Mouse (Mus musculus): ENCODE results near the gene Tmbim1.
"Not testable (repeated sequence)": the region's sequence is repeated elsewhere in the genome, so short reads cannot be mapped to it uniquely, and the experiment has no call there.

The Tmbim1 gene

DNA sequence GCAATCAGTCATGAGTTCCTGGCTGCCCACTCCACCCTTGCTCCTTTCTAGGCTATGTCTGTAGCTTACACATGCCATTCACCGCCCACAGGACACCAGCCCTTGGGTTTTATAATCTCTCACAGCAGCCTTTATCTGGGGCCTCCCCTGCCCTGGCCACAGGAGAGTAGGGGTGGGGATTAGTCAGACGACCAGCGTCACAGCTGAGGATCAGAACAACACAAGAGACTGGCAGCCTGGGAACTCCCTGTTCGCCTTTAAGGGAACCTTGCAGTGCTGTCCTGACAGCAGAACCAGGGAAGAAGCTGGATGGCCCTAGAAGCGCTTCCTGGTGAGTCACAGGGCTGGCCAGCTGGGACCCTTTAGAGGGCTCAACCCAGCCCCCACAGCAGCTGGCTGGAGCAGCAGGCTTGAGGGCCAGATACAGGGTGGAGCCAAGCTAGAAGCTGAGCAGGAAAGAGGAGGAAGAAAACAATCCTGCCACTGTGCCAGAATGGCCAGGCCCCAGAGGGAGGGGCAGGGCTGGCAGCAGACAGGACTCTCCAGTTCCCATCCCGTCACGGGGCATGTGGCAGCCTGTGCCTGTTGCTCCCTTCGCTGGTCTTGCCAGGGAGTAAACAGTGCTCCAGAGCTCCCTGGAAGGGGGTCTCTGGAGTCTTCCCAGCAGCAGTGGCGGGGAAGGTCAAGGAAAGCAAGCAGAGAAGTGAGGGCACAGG lies 9.8 kb downstream of the Tmbim1 start:
- peak; percentile 89 to 92 for DNase-seq (ENCODE audit: low spot score in 2 of 2)

DNA sequence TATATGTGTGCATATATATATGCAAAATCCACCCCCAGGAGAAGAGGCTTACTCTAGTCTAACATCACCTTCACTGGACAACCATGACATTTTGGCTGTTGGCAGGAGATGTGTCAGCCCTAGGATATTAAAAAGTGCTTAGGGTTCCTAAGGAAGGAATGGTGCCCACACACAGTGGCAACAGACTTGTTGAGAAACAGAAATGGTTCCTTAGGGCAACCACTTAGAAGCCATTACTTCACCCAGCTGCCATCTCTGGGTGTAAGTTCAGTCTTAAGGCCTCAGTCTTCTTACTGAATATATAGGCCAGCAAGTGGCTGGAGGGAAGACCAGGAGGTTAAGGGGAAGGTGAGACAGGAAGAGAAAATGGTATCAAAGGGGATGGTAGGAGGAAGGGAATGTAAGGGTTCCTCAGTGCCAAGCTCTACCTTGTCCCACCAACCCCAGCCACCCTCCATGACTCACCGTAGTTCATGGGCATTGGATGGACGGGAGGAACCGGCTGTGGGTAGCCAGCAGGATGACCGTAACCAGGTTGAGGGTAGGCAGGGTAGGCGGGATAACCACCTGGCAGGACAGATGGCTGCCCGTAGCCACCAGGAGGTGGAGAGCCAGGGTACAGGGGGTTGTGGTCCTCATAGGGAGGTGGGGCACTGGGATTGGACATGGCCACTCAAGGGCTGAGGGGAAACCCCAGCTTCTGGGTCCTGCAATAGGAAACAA lies 10.5 kb downstream of the Tmbim1 start:
- no peak for DNase-seq (ENCODE audit: low spot score in 2 of 2)

GRCm38 (mm10) chr1:74294090-74294643 lies 11.3 kb downstream of the Tmbim1 start:
- DNase-seq (ENCODE audit: low spot score in 2 of 2), result no peak

GRCm38 (mm10) chr1:74293306-74293960 lies 12.0 kb downstream of the Tmbim1 start:
- no peak for DNase-seq (ENCODE audit: low spot score in 2 of 2)

- DNase-seq (ENCODE audit: low spot score in 2 of 2), result no peak
Observed at GRCm38 (mm10) chr1:74292331-74293020, 12.9 kb downstream of the Tmbim1 start.

DNA sequence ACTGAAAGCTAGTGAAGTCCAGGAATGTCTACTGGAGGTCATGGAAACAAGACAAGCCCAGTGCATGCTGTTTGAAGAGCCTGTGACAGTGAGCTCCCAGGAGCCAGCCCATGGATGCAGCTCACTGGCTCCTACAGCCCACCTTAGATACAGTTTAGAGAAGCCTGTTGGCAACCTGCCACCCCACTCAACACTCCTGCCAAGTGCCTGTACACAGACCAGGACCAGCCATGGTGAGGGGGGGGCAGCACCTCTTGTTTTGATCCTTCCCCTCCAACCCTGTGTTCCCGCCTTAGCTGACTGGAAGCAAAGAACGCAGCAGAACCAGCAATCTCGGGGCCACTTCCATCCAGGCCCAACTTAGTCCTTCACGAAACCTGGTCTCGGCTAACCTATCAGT lies 15.3 kb downstream of the Tmbim1 start:
- DNase-seq (ENCODE audit: low spot score in 2 of 2), result no peak

- no peak for DNase-seq (ENCODE audit: low spot score in 2 of 2)
Observed at GRCm38 (mm10) chr1:74289740-74290139, 15.7 kb downstream of the Tmbim1 start.

DNA sequence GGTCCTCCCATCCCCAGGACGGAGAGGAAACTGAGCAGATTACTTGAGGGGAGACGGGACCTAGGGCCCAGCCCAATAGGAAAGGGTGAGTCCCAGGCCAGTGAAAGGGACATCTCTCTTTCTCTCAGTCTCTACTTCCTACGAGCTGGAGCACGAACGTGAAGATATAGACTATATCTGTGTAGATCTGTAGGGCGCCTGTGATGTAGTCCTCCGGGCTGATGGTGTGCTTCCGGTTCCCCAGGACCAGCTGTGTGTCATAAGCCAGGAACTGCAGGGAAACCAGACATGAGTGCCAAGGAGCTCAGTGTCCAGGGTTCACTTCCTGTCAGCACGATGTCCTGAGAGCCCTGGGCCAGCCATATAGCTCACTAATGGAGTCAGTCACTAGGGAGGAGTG lies 16.2 kb downstream of the Tmbim1 start:
- DNase-seq (ENCODE audit: low spot score in 2 of 2), result no peak

DNA sequence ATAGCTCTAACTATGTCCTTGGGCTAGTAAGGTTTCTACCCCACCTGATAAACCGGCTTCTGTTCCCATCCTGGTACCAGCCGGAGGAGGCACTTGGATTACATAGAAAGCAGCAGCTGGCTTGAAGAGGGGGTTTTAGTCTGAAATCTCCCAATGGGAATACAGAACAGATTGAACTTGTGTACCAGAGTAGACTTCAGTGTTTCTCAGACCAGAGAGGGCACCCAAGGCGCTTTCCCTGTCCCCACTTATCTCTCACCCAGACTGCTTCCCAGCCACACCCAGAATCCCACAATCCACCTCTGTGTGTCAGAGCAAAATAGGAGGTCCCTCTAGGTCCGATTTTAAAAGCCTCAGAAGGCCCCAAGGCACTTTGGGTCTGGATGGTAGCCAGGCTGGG lies 17.1 kb downstream of the Tmbim1 start:
- no peak for DNase-seq (ENCODE audit: low spot score in 2 of 2)

GRCm38 (mm10) chr1:74286869-74287607 lies 18.4 kb downstream of the Tmbim1 start:
- not testable (repeated sequence) for DNase-seq (ENCODE audit: low spot score in 2 of 2)

GRCm38 (mm10) chr1:74285212-74286010 lies 20.0 kb downstream of the Tmbim1 start:
- DNase-seq (ENCODE audit: low spot score in 2 of 2), result no peak

DNA sequence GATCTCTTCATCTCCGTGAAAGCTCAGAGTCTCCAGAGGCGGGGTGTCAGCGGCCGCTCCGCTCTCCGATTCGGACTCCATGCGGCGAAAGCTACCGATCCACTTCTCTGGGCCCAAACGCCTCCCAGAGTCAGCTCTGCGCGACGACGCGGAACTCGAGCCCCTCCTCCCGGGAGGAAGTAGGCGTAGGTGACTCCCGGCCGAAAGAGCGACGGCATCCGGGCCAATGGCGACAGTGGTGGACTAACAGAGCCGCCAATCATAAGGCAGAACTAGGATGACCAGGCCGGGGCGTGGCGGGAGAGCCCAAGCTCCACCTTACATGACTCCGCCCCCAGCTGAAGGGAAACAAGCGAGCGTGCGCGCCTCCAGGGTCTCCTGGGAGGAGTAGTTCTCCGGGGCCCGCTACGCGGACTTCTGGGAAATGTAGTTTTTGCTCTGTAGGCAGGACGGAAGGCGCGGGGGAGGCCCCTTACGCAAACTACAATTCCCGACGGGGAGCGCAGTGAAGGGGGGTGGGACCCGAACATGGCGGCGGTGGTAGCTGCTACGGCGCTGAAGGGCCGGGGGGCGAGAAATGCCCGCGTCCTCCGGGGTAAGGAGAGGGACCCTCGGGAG lies 20.8 kb downstream of the Tmbim1 start, which contains the start of the genes Aamp and Pnkd:
TSS of gene Aamp (minus strand) at position 196 of the 618 bp plus-strand sequence.
TSS of gene Pnkd (plus strand) at position 388 of the 618 bp plus-strand sequence.
- DNase-seq (ENCODE audit: low spot score in 2 of 2), result peak; percentile 100

- peak in 1 of 2 experiments; percentile 57 for DNase-seq (ENCODE audit: low spot score in 2 of 2)
Observed at GRCm38 (mm10) chr1:74283686-74284463, 21.5 kb downstream of the Tmbim1 start.

DNA sequence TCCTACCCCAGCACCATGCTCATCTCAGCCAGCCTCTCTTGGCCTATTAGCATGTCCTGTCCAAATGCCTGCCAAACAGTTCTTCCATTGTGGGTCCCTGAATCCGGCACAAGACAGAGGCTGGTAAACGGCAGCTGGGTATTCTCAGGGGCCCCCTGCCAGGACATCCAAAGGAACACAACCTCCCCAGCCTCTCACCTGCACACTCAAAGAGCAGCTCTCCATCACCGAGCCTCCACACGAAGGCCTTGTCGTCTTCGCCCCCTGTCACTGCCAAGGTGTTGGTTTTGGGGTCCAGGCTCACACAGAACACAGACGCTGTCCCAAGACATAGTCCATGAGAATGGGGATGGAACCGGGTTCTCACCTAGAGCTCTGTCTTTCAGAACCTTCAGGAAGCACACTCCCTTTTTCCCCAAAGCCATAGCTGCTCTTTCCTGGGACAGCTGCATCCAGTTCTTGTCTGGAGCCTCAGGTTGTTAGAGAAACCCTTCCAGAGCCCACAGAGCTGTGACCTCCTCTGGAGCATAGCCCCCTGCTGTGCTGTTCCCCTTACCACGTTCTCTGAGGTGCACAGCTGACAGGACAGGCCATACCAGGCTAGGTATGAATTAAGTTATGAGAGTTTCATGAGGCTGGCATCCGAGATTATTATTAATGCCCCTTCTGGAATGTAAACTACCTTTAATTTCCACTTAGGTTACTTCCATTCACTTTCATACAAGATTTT lies 22.4 kb downstream of the Tmbim1 start:
- DNase-seq (ENCODE audit: low spot score in 2 of 2), result no peak

- no peak for DNase-seq (ENCODE audit: low spot score in 2 of 2)
Observed at GRCm38 (mm10) chr1:74281886-74282285, 23.5 kb downstream of the Tmbim1 start.

DNA sequence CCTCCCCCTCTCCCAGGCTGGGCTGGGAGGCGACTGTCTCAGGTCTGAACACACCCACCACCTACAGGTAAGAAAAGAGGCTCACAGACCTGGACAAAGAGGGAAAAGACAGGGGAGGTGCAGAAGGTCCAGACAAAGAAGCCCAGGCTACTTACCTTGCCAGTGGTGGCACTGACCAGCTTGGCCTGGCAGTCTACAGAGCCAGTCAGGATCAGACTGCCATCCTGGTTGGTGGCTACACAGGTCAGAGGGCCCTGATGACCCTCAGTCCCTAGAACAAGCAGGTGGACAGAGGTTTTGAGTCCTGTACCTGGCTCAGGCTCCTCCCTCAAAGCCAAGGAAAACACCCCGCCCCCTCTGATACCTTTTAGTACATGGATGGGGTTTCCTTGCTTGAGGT lies 24.1 kb downstream of the Tmbim1 start:
- DNase-seq (ENCODE audit: low spot score in 2 of 2), result no peak

DNA sequence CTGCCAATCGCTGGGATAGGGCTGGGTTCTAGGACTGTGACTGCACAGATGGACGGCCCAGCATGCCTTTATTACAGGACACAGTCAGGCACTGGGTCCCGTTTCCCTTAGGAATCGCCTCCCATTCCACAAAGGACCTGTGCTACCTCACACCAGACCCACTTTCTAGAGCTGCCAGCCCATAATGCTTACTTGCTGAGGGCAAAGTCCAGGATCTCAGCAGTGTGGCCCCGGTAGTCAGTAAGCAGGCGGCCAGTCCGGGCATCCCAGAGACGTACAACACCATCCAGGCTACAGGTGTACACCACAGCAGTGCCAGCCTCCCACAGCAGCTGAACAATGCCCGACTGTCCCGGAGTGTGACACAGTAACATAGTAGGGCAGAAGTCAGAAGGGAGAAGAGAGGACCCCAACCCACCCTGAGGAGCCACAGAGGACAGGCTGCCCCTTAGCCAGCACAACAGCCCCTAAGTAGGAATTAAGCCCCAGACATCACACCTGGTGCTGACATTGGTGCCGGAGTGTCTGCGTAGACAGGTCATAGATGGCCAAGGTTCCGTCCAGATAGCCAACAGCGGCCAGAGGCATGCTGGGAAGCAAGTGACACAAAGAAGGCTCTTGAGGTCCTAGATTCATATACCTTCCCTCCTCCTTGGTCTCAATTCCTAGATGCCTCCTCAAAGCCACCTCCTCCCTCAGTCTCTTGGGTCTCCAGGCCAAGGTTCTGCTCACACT lies 24.7 kb downstream of the Tmbim1 start:
- no peak for DNase-seq (ENCODE audit: low spot score in 2 of 2)

Data from urinary bladder, postnatal 4 days (tissue).